Mouse (Mus musculus): ENCODE measurements around the gene Hmga1.

Hmga1 gene

GRCm38 (mm10) chr17:27560926-27561480 lies 4.7 kb downstream of the Hmga1 start:
- DNase-seq (ENCODE audit: low spot score in 2 of 2) = no peak

GRCm38 (mm10) chr17:27561809-27562526 lies 5.7 kb downstream of the Hmga1 start:
- peak; percentile 66 to 69 for DNase-seq (ENCODE audit: low spot score in 2 of 2)

GRCm38 (mm10) chr17:27563771-27564244 lies 7.5 kb downstream of the Hmga1 start:
- DNase-seq (ENCODE audit: low spot score in 2 of 2) = no peak

- DNase-seq (ENCODE audit: low spot score in 2 of 2) = peak in 1 of 2 experiments; percentile 43
These were observed 8.3 kb downstream of the Hmga1 start for GRCm38 (mm10) chr17:27564391-27565162.

- peak; percentile 96 to 97 for DNase-seq (ENCODE audit: low spot score in 2 of 2)
These were observed 9.1 kb downstream of the Hmga1 start, which contains the start of gene AI413582 for GRCm38 (mm10) chr17:27565163-27565941. TSS of gene AI413582 (minus strand) at chr17:27565756.

GRCm38 (mm10) chr17:27565942-27566267 lies 9.6 kb downstream of the Hmga1 start:
- DNase-seq (ENCODE audit: low spot score in 2 of 2) = no peak

- DNase-seq (ENCODE audit: low spot score in 2 of 2) = no peak
These were observed 11.9 kb downstream of the Hmga1 start for GRCm38 (mm10) chr17:27568228-27568627.

GRCm38 (mm10) chr17:27571315-27571714 lies 15.0 kb downstream of the Hmga1 start:
- DNase-seq (ENCODE audit: low spot score in 2 of 2) = no peak

- no peak for DNase-seq (ENCODE audit: low spot score in 2 of 2)
These were observed 17.5 kb downstream of the Hmga1 start for GRCm38 (mm10) chr17:27573772-27574320.

- DNase-seq (ENCODE audit: low spot score in 2 of 2) = peak in 1 of 2 experiments; percentile 69
These were observed 18.3 kb downstream of the Hmga1 start for GRCm38 (mm10) chr17:27574470-27575115.

- no peak for DNase-seq (ENCODE audit: low spot score in 2 of 2)
These were observed 18.9 kb downstream of the Hmga1 start for GRCm38 (mm10) chr17:27575116-27575776.

GRCm38 (mm10) chr17:27576056-27576455 lies 19.8 kb downstream of the Hmga1 start:
- no peak for DNase-seq (ENCODE audit: low spot score in 2 of 2)

GRCm38 (mm10) chr17:27577468-27577867 lies 21.2 kb downstream of the Hmga1 start:
- no peak for DNase-seq (ENCODE audit: low spot score in 2 of 2)

GRCm38 (mm10) chr17:27578487-27578886 lies 22.2 kb downstream of the Hmga1 start:
- no peak for DNase-seq (ENCODE audit: low spot score in 2 of 2)

- DNase-seq (ENCODE audit: low spot score in 2 of 2) = no peak
These were observed 23.5 kb downstream of the Hmga1 start for GRCm38 (mm10) chr17:27579816-27580215.

GRCm38 (mm10) chr17:27580392-27581068 lies 24.2 kb downstream of the Hmga1 start:
- DNase-seq (ENCODE audit: low spot score in 2 of 2) = no peak

GRCm38 (mm10) chr17:27583185-27583894 lies 27.0 kb downstream of the Hmga1 start:
- no peak for DNase-seq (ENCODE audit: low spot score in 2 of 2)

GRCm38 (mm10) chr17:27586661-27587060 lies 30.4 kb downstream of the Hmga1 start:
- no peak for DNase-seq (ENCODE audit: low spot score in 2 of 2)

- DNase-seq (ENCODE audit: low spot score in 2 of 2) = peak; percentile 48 to 61
These were observed 31.0 kb downstream of the Hmga1 start for GRCm38 (mm10) chr17:27587252-27587651.
